Comparison of ENCODE assay signal across 8 mouse cellular contexts in the genomic region with DNA sequence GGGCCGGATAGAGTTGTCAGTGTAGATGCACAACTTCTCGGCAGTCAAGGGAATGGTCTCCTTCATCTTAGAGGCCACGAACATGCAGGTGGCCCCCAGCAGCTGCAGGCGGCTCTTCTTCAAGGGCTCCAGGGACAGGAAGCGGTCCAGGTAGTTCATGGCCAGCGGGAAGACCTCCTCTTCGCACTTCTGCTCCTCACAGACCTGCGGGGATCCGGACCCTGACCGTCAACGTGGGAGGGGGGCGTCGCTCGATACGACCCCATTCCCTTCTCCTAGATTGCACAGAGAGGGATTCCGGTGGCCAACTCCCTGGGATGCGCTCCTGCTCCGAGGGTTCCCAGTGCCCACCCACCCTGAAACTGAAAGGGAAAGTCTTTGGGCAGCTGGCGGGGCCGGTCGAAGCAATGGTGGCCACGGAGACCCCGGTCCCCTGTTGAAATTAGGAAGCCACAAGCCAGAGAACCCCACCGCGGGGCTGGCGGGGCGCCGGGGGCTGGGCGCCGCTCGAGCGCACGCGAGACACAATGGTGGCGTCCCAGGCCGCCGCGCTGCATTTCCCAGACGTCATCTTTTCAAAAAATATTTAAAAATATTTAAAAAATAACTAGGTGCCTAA. TPM values are rescaled to one million over a fixed set of nuclear protein-coding genes. Genes with fewer than 3 reads are reported as not detected.
DNase-seq lines count a peak whose midpoint lies in the region; ATAC-seq and TF ChIP-seq lines count a peak whose summit lies in the region.

No protein-coding gene starts in this region.

- H3K27ac ChIP-seq in embryonic facial prominence, embryonic 12.5 days, result peak overlapping the region; percentile 95; the same call in 1 of the 2 replicates
- peak overlapping the region; percentile 62; the same call in 1 of the 2 replicates for H3K27ac ChIP-seq in hindbrain, embryonic 11.5 days (ENCODE audit: low read depth, low read length)
- peak overlapping the region; percentile 98 for H3K27ac ChIP-seq in lung, embryonic 15.5 days
- no peak overlapping the region for H3K27ac ChIP-seq in stomach, embryonic 15.5 days

- ATAC-seq in embryonic facial prominence, embryonic 12.5 days (ENCODE audit: insufficient number of reproducible peaks, insufficient read depth, low FRiP score, low TSS enrichment), result no peak
- no peak for ATAC-seq in hindbrain, embryonic 11.5 days (ENCODE audit: low FRiP score)
- ATAC-seq in lung, embryonic 15.5 days (ENCODE audit: borderline replicate concordance, extremely low read depth, low FRiP score, low TSS enrichment), result no peak
- ATAC-seq in stomach, embryonic 15.5 days (ENCODE audit: insufficient read depth, low FRiP score, low read depth), result no peak

- no peak for TF ChIP-seq POLR2A in lung, adult 2 months (IDR thresholded peaks at IDR 0.05; ENCODE audit: borderline replicate concordance, extremely low read depth, low read depth, low read length)

- peak overlapping the region; percentile 92 for H3K9ac ChIP-seq in embryonic facial prominence, embryonic 12.5 days
- peak overlapping the region; percentile 81 for H3K9ac ChIP-seq in hindbrain, embryonic 11.5 days (ENCODE audit: low read depth, low read length)
- peak overlapping the region; percentile 80 for H3K9ac ChIP-seq in lung, embryonic 15.5 days
- H3K9ac ChIP-seq in stomach, embryonic 15.5 days, result peak overlapping the region; percentile 24; the same call in 1 of the 2 replicates

- no peak for TF ChIP-seq CTCF in lung, adult 2 months (IDR thresholded peaks at IDR 0.05; ENCODE audit: insufficient read depth, low read length)

- peaks cover 3% of the 10 kb centered on the region for H3K4me1 ChIP-seq in lung, adult 2 months (ENCODE audit: control insufficient read depth, insufficient read depth, low read length)
- peaks cover 24% of the 10 kb centered on the region for H3K4me1 ChIP-seq in embryonic facial prominence, embryonic 12.5 days
- H3K4me1 ChIP-seq in hindbrain, embryonic 11.5 days (replicated peaks; ENCODE audit: control insufficient read depth, insufficient read depth, low read length), result peaks cover 23% of the 10 kb centered on the region
- peaks cover 60% of the 10 kb centered on the region for H3K4me1 ChIP-seq in lung, embryonic 15.5 days
- peaks cover 27% of the 10 kb centered on the region for H3K4me1 ChIP-seq in stomach, embryonic 15.5 days

- peaks cover 41% of the 10 kb centered on the region for H3K36me3 ChIP-seq in embryonic facial prominence, embryonic 12.5 days
- H3K36me3 ChIP-seq in hindbrain, embryonic 11.5 days (ENCODE audit: control insufficient read depth, insufficient read depth, low read length), result peaks cover 8% of the 10 kb centered on the region
- peaks cover 39% of the 10 kb centered on the region for H3K36me3 ChIP-seq in lung, embryonic 15.5 days
- no peaks in the 10 kb centered on the region for H3K36me3 ChIP-seq in stomach, embryonic 15.5 days

- no peaks in the 10 kb centered on the region for H3K27me3 ChIP-seq in embryonic facial prominence, embryonic 12.5 days
- H3K27me3 ChIP-seq in hindbrain, embryonic 11.5 days (ENCODE audit: control insufficient read depth, insufficient read depth, low read length), result peaks cover 12% of the 10 kb centered on the region
- peaks cover 18% of the 10 kb centered on the region for H3K27me3 ChIP-seq in lung, embryonic 15.5 days
- peaks cover 13% of the 10 kb centered on the region; the same call in 1 of the 2 replicates for H3K27me3 ChIP-seq in stomach, embryonic 15.5 days (replicated peaks)

- DNase-seq in lung, adult 2 months, result no peak
- DNase-seq in lung, adult 18-20 months, result no peak
- DNase-seq in hindbrain, embryonic 11.5 days (ENCODE audit: low spot score), result peak; percentile 52
- no peak for DNase-seq in ovary, postnatal 10 days (ENCODE audit: low spot score)
- DNase-seq in MN1 (ENCODE audit: low spot score), result no peak

- no peaks in the 10 kb centered on the region for H3K9me3 ChIP-seq in embryonic facial prominence, embryonic 12.5 days
- H3K9me3 ChIP-seq in hindbrain, embryonic 11.5 days (ENCODE audit: control insufficient read depth, low read length), result no peaks in the 10 kb centered on the region
- H3K9me3 ChIP-seq in lung, embryonic 15.5 days, result no peaks in the 10 kb centered on the region
- H3K9me3 ChIP-seq in stomach, embryonic 15.5 days, result no peaks in the 10 kb centered on the region

- 1% methylated on average over 39 of the region's 39 CpGs for WGBS in lung, adult 2 months
- 1% methylated on average over 39 of the region's 39 CpGs for WGBS in embryonic facial prominence, embryonic 12.5 days
- WGBS in hindbrain, embryonic 11.5 days, result 1% methylated on average over 39 of the region's 39 CpGs
- under 1% methylated on average over 39 of the region's 39 CpGs for WGBS in lung, embryonic 15.5 days
- WGBS in stomach, embryonic 15.5 days, result 1% methylated on average over 39 of the region's 39 CpGs

- H3K4me2 ChIP-seq in embryonic facial prominence, embryonic 12.5 days (replicated peaks), result peak overlapping the region; percentile 92
- H3K4me2 ChIP-seq in hindbrain, embryonic 11.5 days (replicated peaks; ENCODE audit: low read depth, low read length), result peak overlapping the region; percentile 91
- H3K4me2 ChIP-seq in lung, embryonic 15.5 days, result peak overlapping the region; percentile 92
- peak overlapping the region; percentile 98 for H3K4me2 ChIP-seq in stomach, embryonic 15.5 days

- peak overlapping the region; percentile 56 for H3K4me3 ChIP-seq in lung, adult 2 months (replicated peaks; ENCODE audit: extremely low read depth, low read depth, low read length)
- H3K4me3 ChIP-seq in embryonic facial prominence, embryonic 12.5 days, result peak overlapping the region; percentile 71
- peak overlapping the region; percentile 66 for H3K4me3 ChIP-seq in hindbrain, embryonic 11.5 days (ENCODE audit: low read depth, low read length)
- peak overlapping the region; percentile 61 for H3K4me3 ChIP-seq in lung, embryonic 15.5 days
- peak overlapping the region; percentile 50 for H3K4me3 ChIP-seq in stomach, embryonic 15.5 days (replicated peaks)

RNA-seq across cellular contexts. Expression of a gene that starts 1.7 kb away (rescaled TPM):
- 106 and 138 TPM in 2 replicates for polyA plus RNA-seq in lung, adult 2 months (2012; rRNA removed)
- polyA plus RNA-seq in embryonic facial prominence, embryonic 12.5 days (2016; fragmentation: Nextera tagmentation; extraction: Ambion mirVana), result 131 and 156 TPM in 2 replicates
- polyA plus RNA-seq in hindbrain, embryonic 11.5 days (2014; fragmentation: Nextera tagmentation; extraction: Ambion mirVana), result 185 and 200 TPM in 2 replicates
- 127 and 134 TPM in 2 replicates for polyA plus RNA-seq in lung, embryonic 15.5 days (2015; fragmentation: Nextera tagmentation; extraction: Ambion mirVana)
- polyA plus RNA-seq in stomach, embryonic 15.5 days (2015; fragmentation: Nextera tagmentation; extraction: Ambion mirVana), result 62.3 and 76.9 TPM in 2 replicates

RNA-seq across cellular contexts. Expression of a gene that starts 23.1 kb away (rescaled TPM):
- polyA plus RNA-seq in lung, adult 2 months (2012; rRNA removed), result 13.5 and 17.7 TPM in 2 replicates
- polyA plus RNA-seq in embryonic facial prominence, embryonic 12.5 days (2016; fragmentation: Nextera tagmentation; extraction: Ambion mirVana), result 25.2 and 25.5 TPM in 2 replicates
- 27.3 and 28.9 TPM in 2 replicates for polyA plus RNA-seq in hindbrain, embryonic 11.5 days (2014; fragmentation: Nextera tagmentation; extraction: Ambion mirVana)
- polyA plus RNA-seq in lung, embryonic 15.5 days (2015; fragmentation: Nextera tagmentation; extraction: Ambion mirVana), result 25.8 and 27.9 TPM in 2 replicates
- 24.2 and 24.6 TPM in 2 replicates for polyA plus RNA-seq in stomach, embryonic 15.5 days (2015; fragmentation: Nextera tagmentation; extraction: Ambion mirVana)

RNA-seq across cellular contexts. Expression of a gene that starts 41.7 kb away (rescaled TPM):
- not detected in 2 replicates for polyA plus RNA-seq in lung, adult 2 months (2012; rRNA removed)
- polyA plus RNA-seq in embryonic facial prominence, embryonic 12.5 days (2016; fragmentation: Nextera tagmentation; extraction: Ambion mirVana), result 24.5 and 30.1 TPM in 2 replicates
- polyA plus RNA-seq in hindbrain, embryonic 11.5 days (2014; fragmentation: Nextera tagmentation; extraction: Ambion mirVana), result 60.2 and 68.2 TPM in 2 replicates
- not detected in 2 replicates for polyA plus RNA-seq in lung, embryonic 15.5 days (2015; fragmentation: Nextera tagmentation; extraction: Ambion mirVana)
- polyA plus RNA-seq in stomach, embryonic 15.5 days (2015; fragmentation: Nextera tagmentation; extraction: Ambion mirVana), result 0.09 and 0.21 TPM in 2 replicates

Comparison
In these comparisons a context has a peak if more than half of its experiments do, and no peak if none do; other contexts are left out.
1. H3K9ac ChIP-seq: peak in every context shown above with its lines; median percentile 92 in embryonic facial prominence, embryonic 12.5 days; 81 in hindbrain, embryonic 11.5 days; 80 in lung, embryonic 15.5 days; 24 in stomach, embryonic 15.5 days.
2. RNA of a gene that starts 41.7 kb away (polyA plus RNA-seq): 60.2 to 68.2 TPM in hindbrain, embryonic 11.5 days and 24.5 to 30.1 TPM in embryonic facial prominence, embryonic 12.5 days; 0.09 to 0.21 TPM in stomach, embryonic 15.5 days, not detected in lung, embryonic 15.5 days and not detected in lung, adult 2 months; every median in the first group is over 10 times any median in the second.
3. Peak in every context shown above with its lines, with median percentiles within 50 percentile points of each other: H3K4me3 ChIP-seq and H3K4me2 ChIP-seq.